Mouse (Mus musculus) embryonic stem cell, embryonic (primary cell): ENCODE measurements around the gene Lrig1.

Experiments
- CTCF ChIA-PET, 4 experiments: fragments of 300-600 bp in 2 of 4; fragments of 350-600 bp in 2 of 4; sonication (Branson Sonifier 250); formaldehyde crosslinking; loops; one replicate each; lab custom pipeline; 2022; ENCODE audit warnings: inconsistent platforms in 2 of 4; lab: Charles Lee
- POLR2A ChIA-PET, 4 experiments: fragments of 300-600 bp in 2 of 4; fragments of 350-600 bp in 2 of 4; sonication (Branson Sonifier 250); formaldehyde crosslinking; loops; one replicate each; lab custom pipeline; 2022; ENCODE audit warnings: antibody characterized with exemption in 4 of 4, inconsistent platforms in 1 of 4; lab: Charles Lee

The Lrig1 gene

GRCm38 (mm10) chr6:94700067-94700491 is at the start of gene Lrig1:
Gene Lrig1, minus strand, starts transcription at chr6:94700158.
- POLR2A ChIA-PET: interaction anchor here (0.6 to 2.7 kb wide), 12 partner anchors 11 to 1032 kb away, joined by 3 to 18 read pairs (median 4); no protein-coding TSS in a partner anchor
- CTCF ChIA-PET: no interaction called here

GRCm38 (mm10) chr6:94749626-94750025 is 49.7 kb upstream of the Lrig1 start:
- ChIA-PET POLR2A (interaction anchor here (0.5 to 5.1 kb wide), 30 partner anchors 9 to 836 kb away, joined by 3 to 100 read pairs (median 7); partner anchors contain the start of gene Lrig1 (in 1 of the 4)), CTCF (interaction anchor here in 3 of 4 experiments (0.6 to 3.0 kb wide), 5 partner anchors 14 to 141 kb away, joined by 3 to 20 read pairs (median 18); no protein-coding TSS in a partner anchor)

GRCm38 (mm10) chr6:94748361-94748760 is 48.4 kb upstream of the Lrig1 start:
- ChIA-PET POLR2A (interaction anchor here in 3 of 4 experiments (0.6 to 5.1 kb wide), 8 partner anchors 8 to 48 kb away, joined by 3 to 100 read pairs (median 30); partner anchors contain the start of gene Lrig1 (in 1 of the 3)), CTCF (no interaction called here)

- CTCF ChIA-PET: interaction anchor here in 2 of 4 experiments (0.6 to 1.6 kb wide), 3 partner anchors 10 to 149 kb away, joined by 3 to 8 read pairs (median 8); no protein-coding TSS in a partner anchor
- POLR2A ChIA-PET: interaction anchor here (0.5 to 3.9 kb wide), 16 partner anchors 8 to 1547 kb away, joined by 3 to 33 read pairs (median 4); no protein-coding TSS in a partner anchor
These were observed 40.3 kb upstream of the Lrig1 start for GRCm38 (mm10) chr6:94740117-94740729.

- POLR2A ChIA-PET: interaction anchor here in 1 of 4 experiments (2.3 to 3.9 kb wide), 2 partner anchors 9 to 11 kb away, joined by 10 to 33 read pairs; no protein-coding TSS in a partner anchor
- CTCF ChIA-PET: interaction anchor here in 1 of 4 experiments (0.6 kb wide), 1 partner anchor 15 kb away, joined by 8 read pairs; no protein-coding TSS in a partner anchor
These were observed 38.7 kb upstream of the Lrig1 start for GRCm38 (mm10) chr6:94738647-94739046.

- CTCF ChIA-PET: no interaction called here
- POLR2A ChIA-PET: interaction anchor here in 1 of 4 experiments (1.4 to 2.0 kb wide), 3 partner anchors 17 to 40 kb away, joined by 4 to 7 read pairs (median 4); no protein-coding TSS in a partner anchor
These were observed 33.9 kb upstream of the Lrig1 start for GRCm38 (mm10) chr6:94733878-94734277.

- ChIA-PET POLR2A (interaction anchor here (0.6 to 2.4 kb wide), 28 partner anchors 10 to 222 kb away, joined by 3 to 15 read pairs (median 4); no protein-coding TSS in a partner anchor), CTCF (interaction anchor here in 2 of 4 experiments (0.5 to 1.3 kb wide), 2 partner anchors 21 to 132 kb away, joined by 4 read pairs; no protein-coding TSS in a partner anchor)
These were observed 29.9 kb upstream of the Lrig1 start for GRCm38 (mm10) chr6:94729847-94730246.

- CTCF ChIA-PET: interaction anchor here in 3 of 4 experiments (0.5 to 1.3 kb wide), 3 partner anchors 22 to 132 kb away, joined by 4 to 6 read pairs (median 4); no protein-coding TSS in a partner anchor
- POLR2A ChIA-PET: interaction anchor here (0.6 to 2.4 kb wide), 17 partner anchors 10 to 223 kb away, joined by 3 to 15 read pairs (median 5); no protein-coding TSS in a partner anchor
These were observed 29.2 kb upstream of the Lrig1 start for GRCm38 (mm10) chr6:94729132-94729531.

- CTCF ChIA-PET: interaction anchor here in 1 of 4 experiments (1.7 kb wide), 1 partner anchor 26 kb away, joined by 3 read pairs; no protein-coding TSS in a partner anchor
- POLR2A ChIA-PET: interaction anchor here in 1 of 4 experiments (0.7 kb wide), 1 partner anchor 15 kb away, joined by 3 read pairs; no protein-coding TSS in a partner anchor
These were observed 24.7 kb upstream of the Lrig1 start for GRCm38 (mm10) chr6:94724612-94725011.

- POLR2A ChIA-PET: interaction anchor here (0.5 to 3.8 kb wide), 13 partner anchors 11 to 729 kb away, joined by 3 to 14 read pairs (median 4); no protein-coding TSS in a partner anchor
- CTCF ChIA-PET: interaction anchor here in 2 of 4 experiments (0.6 to 2.8 kb wide), 4 partner anchors 32 to 105 kb away, joined by 3 to 11 read pairs (median 3); no protein-coding TSS in a partner anchor
These were observed 18.8 kb upstream of the Lrig1 start for GRCm38 (mm10) chr6:94718607-94719346.

- CTCF ChIA-PET: interaction anchor here in 2 of 4 experiments (0.6 to 2.8 kb wide), 6 partner anchors 33 to 409 kb away, joined by 3 to 11 read pairs (median 3); no protein-coding TSS in a partner anchor
- POLR2A ChIA-PET: interaction anchor here (0.5 to 3.8 kb wide), 19 partner anchors 12 to 730 kb away, joined by 3 to 14 read pairs (median 4); no protein-coding TSS in a partner anchor
These were observed 17.9 kb upstream of the Lrig1 start for GRCm38 (mm10) chr6:94717705-94718489.

- CTCF ChIA-PET: interaction anchor here in 1 of 4 experiments (0.5 to 1.6 kb wide), 2 partner anchors 20 to 35 kb away, joined by 3 to 6 read pairs; no protein-coding TSS in a partner anchor
- POLR2A ChIA-PET: interaction anchor here in 3 of 4 experiments (0.6 to 3.8 kb wide), 5 partner anchors 18 to 1988 kb away, joined by 3 to 14 read pairs (median 3); no protein-coding TSS in a partner anchor
These were observed 15.6 kb upstream of the Lrig1 start for GRCm38 (mm10) chr6:94715645-94715940.

GRCm38 (mm10) chr6:94714815-94715644 is 15.1 kb upstream of the Lrig1 start:
- ChIA-PET CTCF (no interaction called here), POLR2A (interaction anchor here in 3 of 4 experiments (0.6 to 3.8 kb wide), 5 partner anchors 18 to 1987 kb away, joined by 3 to 14 read pairs (median 3); no protein-coding TSS in a partner anchor)

GRCm38 (mm10) chr6:94709832-94710231 is 9.9 kb upstream of the Lrig1 start:
- CTCF ChIA-PET: interaction anchor here in 1 of 4 experiments (0.7 kb wide), 2 partner anchors 52 to 236 kb away, joined by 3 to 5 read pairs; no protein-coding TSS in a partner anchor
- POLR2A ChIA-PET: interaction anchor here in 1 of 4 experiments (0.8 kb wide), 1 partner anchor 69 kb away, joined by 4 read pairs; no protein-coding TSS in a partner anchor

- CTCF ChIA-PET: interaction anchor here in 1 of 4 experiments (0.7 kb wide), 1 partner anchor 53 kb away, joined by 3 read pairs; no protein-coding TSS in a partner anchor
- POLR2A ChIA-PET: no interaction called here
These were observed 9.2 kb upstream of the Lrig1 start for GRCm38 (mm10) chr6:94709150-94709549.

GRCm38 (mm10) chr6:94707254-94707653 is 7.3 kb upstream of the Lrig1 start:
- ChIA-PET POLR2A (no interaction called here), CTCF (no interaction called here)
